Mouse (Mus musculus) kidney, postnatal 0 days (tissue): ENCODE measurements around the gene Mc3r. TPM values are rescaled to one million over a fixed set of nuclear protein-coding genes. Genes with fewer than 3 reads are reported as not detected.
A peak's percentile ranks its signal among the peaks of the same experiment; 100 is the strongest.

Source experiments
- ATAC-seq: fragments of 200-750 bp; cut with Nextera tagmentation; replicated peaks from 2 replicates; pipeline ENCODE4 v1.8.0; 2017; ENCODE audit warnings: low read depth, moderate number of reproducible peaks, moderate TSS enrichment, moderate library complexity; ENCODE audit not compliant: low FRiP score
- DNase-seq: peaks from one replicate; pipeline ENCODE4 v3.0.0-alpha.2; 2016; ENCODE audit warnings: low spot score
- H3K27ac ChIP-seq: fragments of 300-500 bp; sonication (generic); 2 replicates; pipeline ENCODE4 v1.5.1; 2014; ENCODE audit warnings: mild to moderate bottlenecking
- H3K27me3 ChIP-seq: fragments of 300-500 bp; sonication (generic); 2 replicates; pipeline ENCODE4 v1.6.1; 2014; ENCODE audit warnings: low read length, mixed read lengths; ENCODE audit not compliant: insufficient read depth
- H3K36me3 ChIP-seq: fragments of 300-500 bp; sonication (generic); 2 replicates; pipeline ENCODE4 v1.6.1; 2014; ENCODE audit warnings: low read length, mixed read lengths; ENCODE audit not compliant: insufficient read depth
- H3K4me1 ChIP-seq: fragments of 300-500 bp; sonication (generic); replicated peaks from 2 replicates; pipeline ENCODE4 v1.6.1; 2014; ENCODE audit warnings: antibody characterized with exemption, low read length, mixed read lengths; ENCODE audit not compliant: insufficient read depth
- H3K4me2 ChIP-seq: fragments of 300-500 bp; sonication (generic); 2 replicates; pipeline ENCODE4 v1.6.1; 2014; ENCODE audit warnings: mild to moderate bottlenecking, low read length, moderate library complexity, mixed read lengths
- H3K4me3 ChIP-seq: fragments of 300-500 bp; sonication (generic); replicated peaks from 2 replicates; pipeline ENCODE4 v1.5.1; 2014; ENCODE audit warnings: low read depth, low read length
- H3K9ac ChIP-seq: fragments of 300-500 bp; sonication (generic); 2 replicates; pipeline ENCODE4 v1.6.1; 2014; ENCODE audit warnings: low read depth, low read length
- H3K9me3 ChIP-seq: fragments of 300-500 bp; sonication (generic); replicated peaks from 2 replicates; pipeline ENCODE4 v1.6.1; 2016; ENCODE audit warnings: low read length, inconsistent platforms, mixed read lengths
- CTCF ChIP-seq: IDR thresholded peaks from 2 replicates; pipeline ENCODE4 v1.5.1; 2016; ENCODE audit warnings: antibody characterized with exemption, low read depth, mild to moderate bottlenecking, moderate library complexity
- WGBS: fragments of 180-500 bp; shearing (Covaris S2); extraction: QIAGEN DNeasy Blood & Tissue Kit; methylation state at CpG from one replicate; pipeline ENCODE4 v1.1.7; 2014; 5-methylcytosine and 5-hydroxymethylcytosine counted together
- polyA plus RNA-seq: library from polyadenylated mRNA; unstranded; fragments of >200 nt; fragmentation: Nextera tagmentation; extraction: Ambion mirVana; gene quantifications from 2 replicates; pipeline ENCODE4 v1.2.1, GENCODE M21; 2015

Gene Mc3r
- polyA plus RNA-seq, 1 experiment from 2014 or later, result not detected

DNA sequence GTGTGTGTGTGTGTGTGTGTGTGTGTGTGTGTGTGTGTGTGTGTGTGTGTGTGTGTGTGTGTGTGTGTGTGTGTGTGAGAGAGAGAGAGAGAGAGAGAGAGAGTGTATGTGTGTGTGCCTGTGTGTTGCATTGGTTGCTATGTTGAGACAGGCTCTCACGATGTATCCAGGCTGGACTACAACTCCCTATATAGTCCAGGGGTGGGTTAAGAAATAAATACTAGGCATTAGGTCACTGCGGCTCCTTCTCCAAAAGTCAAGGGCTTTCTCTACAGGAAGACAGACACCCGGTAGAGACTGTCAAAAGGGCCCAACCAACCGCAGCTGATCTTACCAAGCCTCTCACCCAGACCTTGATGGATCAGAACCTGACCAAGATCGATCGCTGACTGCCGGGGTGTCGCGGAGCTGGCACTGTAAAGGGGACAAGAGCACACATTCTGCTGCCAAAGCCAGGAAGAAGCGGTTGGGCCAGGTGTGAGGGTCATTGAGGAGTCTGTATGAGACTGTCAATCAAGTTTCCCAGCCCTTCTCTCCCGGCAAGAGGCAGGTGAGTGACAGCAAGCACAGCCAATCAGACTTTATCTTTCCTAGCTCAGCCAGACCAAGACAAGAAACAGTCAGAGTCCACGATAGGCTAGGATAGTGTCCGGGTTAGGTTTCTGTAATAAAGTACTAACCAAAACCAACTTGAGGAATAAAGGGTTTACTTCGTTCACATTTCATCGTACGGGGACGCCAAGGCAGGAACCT is 32.0 kb upstream of the Mc3r start:
- no peaks in the 10 kb centered on the region for H3K36me3 ChIP-seq
- H3K9me3 ChIP-seq, result no peaks in the 10 kb centered on the region
- no peak overlapping the region for H3K9ac ChIP-seq
- H3K27ac ChIP-seq, result no peak overlapping the region
- DNase-seq, result no peak
- H3K4me2 ChIP-seq, result no peak overlapping the region
- H3K27me3 ChIP-seq, result no peaks in the 10 kb centered on the region
- H3K4me3 ChIP-seq, result no peak overlapping the region
- no peak for TF ChIP-seq CTCF
- no peaks in the 10 kb centered on the region for H3K4me1 ChIP-seq
- no peak for ATAC-seq
- WGBS, result 67% methylated on average over 17 of the region's 17 CpGs

- DNase-seq, result no peak
- no peaks in the 10 kb centered on the region for H3K9me3 ChIP-seq
- no peaks in the 10 kb centered on the region for H3K27me3 ChIP-seq
- ATAC-seq, result no peak
- H3K9ac ChIP-seq, result no peak overlapping the region
- WGBS, result 48% methylated on average over 7 of the region's 8 CpGs
- H3K36me3 ChIP-seq, result no peaks in the 10 kb centered on the region
- no peak overlapping the region for H3K4me2 ChIP-seq
- H3K27ac ChIP-seq, result no peak overlapping the region
- no peak for TF ChIP-seq CTCF
- no peaks in the 10 kb centered on the region for H3K4me1 ChIP-seq
- H3K4me3 ChIP-seq, result no peak overlapping the region
Observed at GRCm38 (mm10) chr2:172217886-172218285, 30.4 kb upstream of the Mc3r start.

GRCm38 (mm10) chr2:172219186-172219585 is 29.1 kb upstream of the Mc3r start:
- Histone ChIP-seq H3K4me2 (no peak overlapping the region), H3K4me3 (no peak overlapping the region), H3K4me1 (no peaks in the 10 kb centered on the region), H3K27ac (no peak overlapping the region), H3K27me3 (no peaks in the 10 kb centered on the region), H3K36me3 (no peaks in the 10 kb centered on the region), H3K9me3 (no peaks in the 10 kb centered on the region), H3K9ac (no peak overlapping the region)
- WGBS, result 56% methylated on average over 5 of the region's 5 CpGs
- DNase-seq, result no peak
- TF ChIP-seq CTCF, result peak; percentile 10; the same call in 1 of the 2 replicates
- ATAC-seq, result no peak

DNA sequence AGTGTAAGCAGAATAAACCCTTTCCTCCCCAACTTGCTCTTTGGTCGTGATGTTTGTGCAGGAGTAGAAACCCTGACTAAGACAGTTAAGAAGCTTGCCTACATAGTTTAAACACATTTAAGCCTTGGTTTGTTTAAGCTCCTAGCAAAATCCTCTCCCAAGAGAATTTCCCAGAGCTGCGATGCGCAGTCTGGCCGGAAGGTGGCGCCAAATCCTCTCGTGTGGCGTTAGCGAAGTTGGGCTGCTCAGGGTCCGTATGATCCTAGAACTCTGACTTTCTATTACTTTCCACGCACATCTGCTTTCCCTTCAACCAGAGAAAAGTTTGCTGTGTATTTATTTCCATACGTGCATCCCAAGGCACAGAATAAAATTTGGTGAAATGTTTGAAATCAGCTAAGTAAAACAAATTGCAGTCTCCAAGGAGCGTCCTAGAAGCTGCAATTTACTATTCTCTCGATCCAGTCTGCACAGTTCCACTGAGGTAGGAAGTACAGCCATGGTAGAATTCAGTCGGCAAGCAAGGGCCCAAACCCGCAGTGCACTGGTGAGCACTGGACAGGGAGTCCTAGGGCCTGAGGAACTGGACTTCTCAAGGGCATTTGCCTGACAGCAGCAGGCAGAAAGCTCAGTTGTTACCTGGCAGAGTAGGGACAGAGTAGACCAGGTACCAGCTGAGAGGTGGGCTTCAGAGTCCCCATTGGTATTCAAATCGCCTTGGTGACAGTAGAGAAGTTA is 26.5 kb upstream of the Mc3r start:
- H3K27me3 ChIP-seq, result no peaks in the 10 kb centered on the region

GRCm38 (mm10) chr2:172222394-172222785 is 25.9 kb upstream of the Mc3r start:
- Histone ChIP-seq H3K27ac (no peak overlapping the region), H3K36me3 (no peaks in the 10 kb centered on the region), H3K4me1 (no peaks in the 10 kb centered on the region), H3K9me3 (no peaks in the 10 kb centered on the region), H3K4me3 (no peak overlapping the region), H3K27me3 (no peaks in the 10 kb centered on the region), H3K4me2 (no peak overlapping the region), H3K9ac (no peak overlapping the region)
- DNase-seq (no peak), ATAC-seq (no peak)
- WGBS, result 23% methylated on average over 6 of the region's 6 CpGs
- TF ChIP-seq CTCF, result no peak

More for the DNA sequence above, 26.5 kb upstream of the Mc3r start:
- Histone ChIP-seq H3K4me3 (no peak overlapping the region), H3K4me1 (no peaks in the 10 kb centered on the region), H3K4me2 (no peak overlapping the region), H3K27ac (no peak overlapping the region), H3K9me3 (no peaks in the 10 kb centered on the region), H3K9ac (no peak overlapping the region), H3K36me3 (no peaks in the 10 kb centered on the region)
- ATAC-seq (no peak), DNase-seq (peak; percentile 58)
- 9% methylated on average over 16 of the region's 16 CpGs for WGBS
- TF ChIP-seq CTCF, result peak; percentile 94

- DNase-seq, result no peak
- Histone ChIP-seq H3K36me3 (no peaks in the 10 kb centered on the region), H3K4me1 (no peaks in the 10 kb centered on the region), H3K4me3 (no peak overlapping the region), H3K9me3 (no peaks in the 10 kb centered on the region), H3K9ac (no peak overlapping the region), H3K27ac (no peak overlapping the region), H3K27me3 (no peaks in the 10 kb centered on the region), H3K4me2 (no peak overlapping the region)
- TF ChIP-seq CTCF, result no peak
- 85% methylated on average over 7 of the region's 7 CpGs for WGBS
- ATAC-seq, result no peak
Observed at GRCm38 (mm10) chr2:172222891-172223290, 25.4 kb upstream of the Mc3r start.
